Comparison of ENCODE assay signal across 7 mouse cellular contexts in genomic region chr2:71388951-71389763, GRCm38 (mm10). TPM values are rescaled to one million over a fixed set of nuclear protein-coding genes. Genes with fewer than 3 reads are reported as not detected.
A peak's percentile ranks its signal among the peaks of the same experiment; 100 is the strongest.
DNase-seq lines count a peak whose midpoint lies in the region; ATAC-seq lines count a peak whose summit lies in the region.

TSS of gene Hat1 (plus strand) at chr2:71388958.

- H3K36me3 ChIP-seq in intestine, embryonic 16.5 days (ENCODE audit: control insufficient read depth, insufficient read depth, low read length), result no peaks in the 10 kb centered on the region
- peaks cover 5% of the 10 kb centered on the region; the same call in 1 of the 2 replicates for H3K36me3 ChIP-seq in midbrain, embryonic 11.5 days (ENCODE audit: control insufficient read depth, insufficient read depth, low read length)

- intact Hi-C loops in gastrocnemius, postnatal 36 days (cut with DNase I), result no loop called here
- intact Hi-C loops in left cerebral cortex, postnatal 36 days (cut with DNase I), result no loop called here

- peak within 1 kb of the TSS; percentile 76 for H3K9ac ChIP-seq in intestine, embryonic 16.5 days (ENCODE audit: low read depth, low read length)
- peak within 1 kb of the TSS; percentile 82 for H3K9ac ChIP-seq in midbrain, embryonic 11.5 days (ENCODE audit: low read length)

- no peaks in the 10 kb centered on the region for H3K9me3 ChIP-seq in intestine, embryonic 16.5 days (ENCODE audit: control insufficient read depth, low read length)
- no peaks in the 10 kb centered on the region for H3K9me3 ChIP-seq in midbrain, embryonic 11.5 days (ENCODE audit: control insufficient read depth, low read length)

- no peaks in the 10 kb centered on the region for H3K27me3 ChIP-seq in intestine, embryonic 16.5 days (replicated peaks; ENCODE audit: control insufficient read depth, insufficient read depth, low read length)
- H3K27me3 ChIP-seq in midbrain, embryonic 11.5 days (ENCODE audit: control insufficient read depth, insufficient read depth, low read length), result no peaks in the 10 kb centered on the region

- peaks cover 5% of the 10 kb centered on the region; the same call in 1 of the 2 replicates for H3K4me1 ChIP-seq in intestine, embryonic 16.5 days (ENCODE audit: control insufficient read depth, insufficient read depth, low read length)
- 0 out of 2 replicates have a peak, but pooled peaks cover 3% of the 10 kb centered on the region for H3K4me1 ChIP-seq in midbrain, embryonic 11.5 days (ENCODE audit: control insufficient read depth, insufficient read depth, low read length)

- peak within 1 kb of the TSS; percentile 47; the same call in 1 of the 2 replicates for H3K27ac ChIP-seq in intestine, embryonic 16.5 days (ENCODE audit: low read length)
- H3K27ac ChIP-seq in midbrain, embryonic 11.5 days (ENCODE audit: low read depth, low read length), result peak within 1 kb of the TSS; percentile 13; the same call in 1 of the 2 replicates

- 0% methylated on average over 66 of the region's 66 CpGs for WGBS in intestine, embryonic 16.5 days
- under 1% methylated on average over 66 of the region's 66 CpGs for WGBS in midbrain, embryonic 11.5 days

- peak within 1 kb of the TSS; percentile 60 for H3K4me2 ChIP-seq in intestine, embryonic 16.5 days (ENCODE audit: low read depth, low read length)
- peak within 1 kb of the TSS; percentile 59 for H3K4me2 ChIP-seq in midbrain, embryonic 11.5 days

- DNase-seq in adrenal gland, adult 2 months, result peak; percentile 96
- DNase-seq in embryo, embryonic 11.5 days (ENCODE audit: low read depth, low spot score), result peak; percentile 95
- DNase-seq in gastrocnemius, postnatal 36 days, result peak; percentile 88 to 92
- DNase-seq in left cerebral cortex, postnatal 36 days (ENCODE audit: low spot score in 2 of 2), result peak; percentile 95
- DNase-seq in midbrain, embryonic 11.5 days (ENCODE audit: low spot score, missing footprints), result peak; percentile 99
- DNase-seq in skeletal muscle tissue, adult 2 months (ENCODE audit: low read depth, low spot score), result peak; percentile 90

- peak; percentile 99 for ATAC-seq in intestine, embryonic 16.5 days
- peak; percentile 100 for ATAC-seq in midbrain, embryonic 11.5 days (ENCODE audit: low FRiP score)

- peak within 1 kb of the TSS; percentile 69 for H3K4me3 ChIP-seq in intestine, embryonic 16.5 days (ENCODE audit: low read length)
- peak within 1 kb of the TSS; percentile 80 for H3K4me3 ChIP-seq in midbrain, embryonic 11.5 days (ENCODE audit: low read depth, low read length)

RNA-seq across cellular contexts. Expression of gene Hat1, which starts in this region (rescaled TPM):
- total RNA-seq in adrenal gland, adult 2 months (2021), result 10 to 100 TPM; 27.5 to 28.1 TPM
- 0.62 and 0.66 TPM in 2 replicates for polyA plus RNA-seq in adrenal gland, adult 2 months (2012; rRNA removed)
- total RNA-seq in gastrocnemius, postnatal 36 days (2021), result 10 to 100 TPM; 16.0 to 17.0 TPM
- polyA plus RNA-seq in intestine, embryonic 16.5 days (2015; fragmentation: Nextera tagmentation; extraction: Ambion mirVana), result 90.3 and 101 TPM in 2 replicates
- 10 to 100 TPM; 16.7 TPM for total RNA-seq in left cerebral cortex, postnatal 36 days (2021)
- 193 and 201 TPM in 2 replicates for polyA plus RNA-seq in midbrain, embryonic 11.5 days (2014; fragmentation: Nextera tagmentation; extraction: Ambion mirVana)

Comparison
In these comparisons a context has a peak if more than half of its experiments do, and no peak if none do; other contexts are left out.
1. Peak in every context shown above with its lines: DNase-seq, ATAC-seq, H3K4me3 ChIP-seq and H3K27ac ChIP-seq.
2. RNA of gene Hat1 (polyA plus RNA-seq): 193 to 201 TPM in midbrain, embryonic 11.5 days and 90.3 to 101 TPM in intestine, embryonic 16.5 days; 0.62 to 0.66 TPM in adrenal gland, adult 2 months; every median in the first group is over 10 times any median in the second.